Mouse (Mus musculus): Measurements from ENCODE around the gene Ubl7. TPM values are rescaled to one million over a fixed set of nuclear protein-coding genes. Genes with fewer than 3 reads are reported as not detected.

The Ubl7 gene
- total and polyA plus RNA-seq, 3 experiments, result 22.7 to 89.6 TPM; not detected in 1

- no peak overlapping the region for H3K4me3 ChIP-seq (ENCODE audit: control insufficient read depth in 1 of 2, insufficient read depth in 1 of 2, low read depth in 2 of 2, low read length in 2 of 2)
- TF ChIP-seq MYB (IDR thresholded peaks at IDR 0.05; ENCODE audit: low read depth, low read length), result no peak
- no peak for TF ChIP-seq TBP (IDR thresholded peaks at IDR 0.05; ENCODE audit: low read depth, low read length)
- no peak for TF ChIP-seq HCFC1 (IDR thresholded peaks at IDR 0.05; ENCODE audit: low read depth, low read length)
- no peak for TF ChIP-seq POLR2A (IDR thresholded peaks at IDR 0.05; ENCODE audit: control insufficient read depth in 1 of 2, insufficient read depth in 1 of 2, low read depth in 1 of 2, low read length in 2 of 2, poor library complexity in 1 of 2)
- TF ChIP-seq CHD2 (IDR thresholded peaks at IDR 0.05; ENCODE audit: low read length), result no peak
- no peak for TF ChIP-seq MAFK (IDR thresholded peaks at IDR 0.05; ENCODE audit: borderline replicate concordance, low read depth, low read length)
- TF ChIP-seq EP300 (IDR thresholded peaks at IDR 0.05; ENCODE audit: low read depth in 1 of 2, low read length in 2 of 2), result no peak
- H3K4me1 ChIP-seq (ENCODE audit: control insufficient read depth in 1 of 2, insufficient read depth in 2 of 2, low read length in 2 of 2), result no peaks in the 10 kb centered on the region
Observed at GRCm38 (mm10) chr9:57968783-57969542, 58.2 kb downstream of the Ubl7 start.

GRCm38 (mm10) chr9:57969736-57970495 lies 59.1 kb downstream of the Ubl7 start:
- DNase-seq (ENCODE audit: low read depth, low spot score), result no peak
- no peak overlapping the region for H3K9ac ChIP-seq (ENCODE audit: control insufficient read depth, low read depth, low read length, poor library complexity, severe bottlenecking)
- peaks cover 0 to 6% of the 10 kb centered on the region in 2 experiments for H3K27me3 ChIP-seq (ENCODE audit: control insufficient read depth in 1 of 2, insufficient read depth in 2 of 2, low read length in 2 of 2)
- H3K4me1 ChIP-seq (ENCODE audit: control insufficient read depth in 1 of 2, insufficient read depth in 2 of 2, low read length in 2 of 2), result no peaks in the 10 kb centered on the region
- H3K4me3 ChIP-seq (ENCODE audit: control insufficient read depth in 1 of 2, insufficient read depth in 1 of 2, low read depth in 2 of 2, low read length in 2 of 2), result no peak overlapping the region
- H3K9me3 ChIP-seq (replicated peaks; ENCODE audit: insufficient read depth, low read length), result no peaks in the 10 kb centered on the region
- TF ChIP-seq TBP (IDR thresholded peaks at IDR 0.05; ENCODE audit: low read depth, low read length) (no peak), ELF1 (IDR thresholded peaks at IDR 0.05; ENCODE audit: low read depth, low read length) (no peak), TAL1 (IDR thresholded peaks at IDR 0.05; ENCODE audit: low read length) (no peak), MYB (IDR thresholded peaks at IDR 0.05; ENCODE audit: low read depth, low read length) (no peak), MAZ (IDR thresholded peaks at IDR 0.05; ENCODE audit: low read depth, low read length) (no peak), TCF12 (IDR thresholded peaks at IDR 0.05; ENCODE audit: low read depth, low read length) (no peak), ETS1 (IDR thresholded peaks at IDR 0.05; ENCODE audit: low read depth, low read length) (no peak), RCOR1 (IDR thresholded peaks at IDR 0.05; ENCODE audit: low read depth, low read length) (no peak), ZNF384 (IDR thresholded peaks at IDR 0.05; ENCODE audit: low read depth, low read length) (no peak), MAFK (IDR thresholded peaks at IDR 0.05; ENCODE audit: borderline replicate concordance, low read depth, low read length) (no peak), NRF1 (IDR thresholded peaks at IDR 0.05; ENCODE audit: insufficient read depth, low read depth, low read length, poor library complexity, severe bottlenecking) (no peak)
- H3K27ac ChIP-seq (ENCODE audit: control insufficient read depth, low read depth, low read length), result no peak overlapping the region
- H3K79me2 ChIP-seq (ENCODE audit: control insufficient read depth, insufficient read depth, low read length, poor library complexity), result no peaks in the 10 kb centered on the region
- H3K36me3 ChIP-seq (ENCODE audit: control insufficient read depth in 1 of 2, insufficient read depth in 2 of 2, low read length in 2 of 2), result no peaks in the 10 kb centered on the region

More at GRCm38 (mm10) chr9:57968783-57969542, 58.2 kb downstream of the Ubl7 start:
- H3K9me3 ChIP-seq (replicated peaks; ENCODE audit: insufficient read depth, low read length), result no peaks in the 10 kb centered on the region
- DNase-seq (ENCODE audit: low read depth, low spot score), result no peak
- H3K36me3 ChIP-seq (ENCODE audit: control insufficient read depth in 1 of 2, insufficient read depth in 2 of 2, low read length in 2 of 2), result no peaks in the 10 kb centered on the region
- H3K79me2 ChIP-seq (ENCODE audit: control insufficient read depth, insufficient read depth, low read length, poor library complexity), result no peaks in the 10 kb centered on the region
- peaks cover 0 to 9% of the 10 kb centered on the region in 2 experiments for H3K27me3 ChIP-seq (ENCODE audit: control insufficient read depth in 1 of 2, insufficient read depth in 2 of 2, low read length in 2 of 2)
- no peak overlapping the region for H3K27ac ChIP-seq (ENCODE audit: control insufficient read depth, low read depth, low read length)
- H3K9ac ChIP-seq (ENCODE audit: control insufficient read depth, low read depth, low read length, poor library complexity, severe bottlenecking), result no peak overlapping the region

Measured in MEL (cell line).